Mouse (Mus musculus) right cerebral cortex, postnatal 36 days (tissue): ENCODE data around the gene Cbx6.
A peak's percentile ranks its signal among the peaks of the same experiment; 100 is the strongest.
"Not testable (repeated sequence)": the region's sequence is repeated elsewhere in the genome, so short reads cannot be mapped to it uniquely, and the experiment has no call there.

ENCODE experiments used
- DNase-seq, 2 experiments: peaks; one replicate each; pipeline ENCODE4 v3.0.0; 2022; ENCODE audit warnings: low spot score in 2 of 2, mixed read lengths in 1 of 2

Gene Cbx6

DNA sequence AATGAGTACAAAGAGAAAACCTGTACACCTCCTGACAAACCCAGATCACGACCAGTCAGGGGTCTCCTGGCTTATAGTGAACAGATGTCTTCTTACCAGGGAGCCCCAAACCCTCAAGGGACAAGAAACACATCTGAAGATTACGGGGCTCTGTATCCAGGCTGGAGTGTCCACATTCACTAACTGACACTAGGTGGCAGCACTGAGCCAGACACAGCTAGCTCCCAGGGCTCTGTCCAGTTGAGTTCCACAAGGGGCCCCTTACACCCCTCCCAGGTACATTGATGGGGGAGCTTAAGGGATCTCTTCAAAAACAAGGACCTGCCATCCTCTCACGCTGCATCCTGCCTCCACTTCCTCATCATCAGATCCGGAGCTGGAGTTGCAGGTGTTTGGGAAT is 4.1 kb downstream of the Cbx6 start:
- DNase-seq: peak in 1 of 2 experiments; percentile 65

DNA sequence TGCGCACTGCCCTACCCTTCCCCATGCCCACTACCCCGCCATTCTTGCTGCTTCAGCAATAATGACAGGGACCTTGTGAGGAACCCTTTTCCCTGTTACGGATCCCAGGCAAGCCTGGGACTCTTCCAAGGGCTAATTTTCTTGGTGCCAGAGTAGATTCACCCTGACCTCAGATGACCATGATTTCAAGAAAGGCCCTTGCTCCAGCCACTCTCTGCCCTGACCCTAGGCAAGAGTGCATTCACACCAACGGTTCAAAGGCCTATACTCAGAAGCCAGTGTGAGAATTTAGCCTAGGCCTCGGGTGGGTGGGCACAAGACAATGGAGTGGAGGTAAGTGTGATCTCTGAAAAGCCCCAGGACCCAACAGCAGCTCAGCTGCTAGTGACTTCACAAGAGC is 5.1 kb downstream of the Cbx6 start:
- no peak for DNase-seq

DNA sequence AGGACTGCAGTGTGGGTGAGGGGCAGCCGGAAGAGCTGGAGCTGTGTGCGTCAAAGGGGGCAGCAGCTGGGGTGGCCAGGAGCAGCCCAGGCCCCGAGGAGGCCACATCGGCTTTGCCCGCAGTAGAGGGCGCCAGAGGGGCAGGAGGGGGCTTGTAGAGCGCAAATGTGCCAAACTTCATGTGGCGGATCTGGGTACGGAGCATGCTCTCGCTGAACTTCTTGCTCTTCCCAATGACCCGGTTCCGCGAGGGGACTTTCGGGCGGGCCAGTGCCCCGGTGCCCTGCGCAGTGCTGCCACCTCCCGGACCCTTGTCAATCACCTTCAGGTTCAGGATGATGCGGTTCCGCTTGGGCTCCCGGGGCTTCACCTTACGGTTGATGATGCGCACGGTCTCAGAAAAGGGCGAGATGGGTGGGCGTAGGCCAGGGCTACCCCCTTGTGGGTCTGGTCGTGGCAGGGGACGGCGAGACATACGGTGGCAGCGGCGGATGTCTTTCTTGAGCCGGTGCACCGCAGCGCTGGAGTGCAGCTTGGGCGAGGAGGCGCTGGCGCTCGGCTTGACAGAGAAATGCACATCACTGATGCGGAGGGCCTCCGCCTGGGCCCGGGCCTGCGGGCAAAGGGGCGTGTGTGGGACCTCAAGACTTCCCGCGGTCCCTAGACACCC is 6.0 kb downstream of the Cbx6 start:
- DNase-seq: no peak

DNA sequence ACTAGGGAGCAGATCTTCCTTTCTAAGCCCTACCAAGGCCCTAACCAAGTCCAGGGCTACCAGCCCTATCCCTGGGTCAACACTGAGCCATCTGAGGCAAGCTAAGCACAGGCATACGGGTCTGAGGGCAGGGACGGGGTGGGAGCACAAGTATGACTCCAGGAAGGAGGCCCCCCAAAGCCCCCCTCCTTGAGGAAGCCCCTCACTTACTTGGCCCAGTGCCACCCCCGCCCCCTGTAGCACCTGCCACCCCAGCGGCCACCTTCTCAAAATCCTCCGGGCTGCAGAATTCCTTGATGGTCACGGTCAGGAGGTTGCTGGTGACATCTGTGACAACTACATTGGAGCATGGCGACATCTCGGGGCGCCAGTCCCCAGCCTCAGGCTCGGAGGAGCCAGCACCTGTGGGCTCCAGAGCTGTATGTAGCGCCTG is 6.7 kb downstream of the Cbx6 start:
- DNase-seq: no peak

DNA sequence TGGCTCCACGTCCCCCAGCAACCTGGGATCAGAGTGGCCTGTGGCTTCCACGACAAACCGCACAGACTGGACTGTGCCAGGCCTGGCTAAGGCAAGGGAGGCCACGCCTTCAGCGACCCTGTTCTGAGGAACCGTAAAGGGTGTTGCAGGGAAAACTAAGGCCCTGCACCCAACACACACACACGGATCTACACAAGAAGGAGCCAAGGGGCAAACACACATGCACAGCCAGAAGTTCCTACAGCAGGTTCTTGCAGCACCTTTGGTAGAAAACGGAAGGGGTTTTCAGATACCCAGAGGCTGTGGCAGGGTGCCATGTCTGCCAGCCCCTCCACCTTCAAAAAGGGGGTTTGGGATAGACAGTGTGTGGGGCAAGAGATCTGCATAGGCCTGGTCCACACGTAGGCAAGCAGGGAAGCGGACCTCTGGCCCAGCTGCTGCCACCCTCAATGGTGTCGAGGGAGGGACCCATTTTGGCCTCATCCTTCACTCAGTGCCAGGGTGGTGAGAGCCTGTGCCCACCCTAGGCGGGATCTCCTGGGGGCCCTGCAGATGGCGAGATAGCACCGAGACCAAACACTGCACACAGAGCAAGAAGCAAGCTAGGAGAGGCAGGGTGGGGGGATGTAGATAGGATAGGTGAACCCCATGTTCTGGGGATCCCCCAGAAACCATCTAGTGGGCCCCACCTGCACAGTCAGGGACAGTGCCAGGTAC is 7.3 kb downstream of the Cbx6 start:
- no peak for DNase-seq

DNA sequence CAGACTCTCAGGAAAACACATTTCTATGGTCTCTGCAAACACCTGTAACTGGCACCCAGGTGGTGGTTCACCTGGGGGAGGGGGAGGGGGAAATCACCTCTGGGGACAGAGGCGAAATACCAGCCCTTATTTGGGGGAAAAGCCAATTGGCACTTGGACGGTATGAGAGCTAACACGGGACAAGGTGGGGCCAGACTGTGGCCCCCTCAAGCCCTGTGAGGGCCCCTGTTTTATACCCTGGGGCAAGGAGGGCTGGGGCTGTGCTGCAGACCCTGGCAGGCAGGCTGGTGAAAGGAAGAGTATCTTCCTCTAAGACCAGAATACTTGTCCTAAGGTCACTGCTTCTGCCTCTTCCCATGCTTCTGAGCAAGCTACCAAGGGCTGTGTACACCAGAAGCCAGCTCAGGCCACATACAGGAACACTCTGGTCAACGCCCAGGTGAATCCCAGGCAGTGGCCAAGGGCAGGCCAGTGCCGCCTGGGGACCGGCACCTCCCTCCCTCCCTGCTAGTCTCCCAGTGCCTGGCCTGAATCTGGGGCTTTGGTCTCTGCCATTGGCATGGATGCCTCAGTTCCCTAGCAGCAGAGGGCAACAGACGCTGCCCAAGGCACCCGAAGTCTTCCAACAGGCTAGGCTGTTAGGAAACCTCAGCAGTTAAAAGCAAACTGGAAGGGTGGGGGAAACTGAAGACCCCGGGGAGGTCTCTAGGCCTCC is 8.1 kb downstream of the Cbx6 start:
- DNase-seq: no peak

DNA sequence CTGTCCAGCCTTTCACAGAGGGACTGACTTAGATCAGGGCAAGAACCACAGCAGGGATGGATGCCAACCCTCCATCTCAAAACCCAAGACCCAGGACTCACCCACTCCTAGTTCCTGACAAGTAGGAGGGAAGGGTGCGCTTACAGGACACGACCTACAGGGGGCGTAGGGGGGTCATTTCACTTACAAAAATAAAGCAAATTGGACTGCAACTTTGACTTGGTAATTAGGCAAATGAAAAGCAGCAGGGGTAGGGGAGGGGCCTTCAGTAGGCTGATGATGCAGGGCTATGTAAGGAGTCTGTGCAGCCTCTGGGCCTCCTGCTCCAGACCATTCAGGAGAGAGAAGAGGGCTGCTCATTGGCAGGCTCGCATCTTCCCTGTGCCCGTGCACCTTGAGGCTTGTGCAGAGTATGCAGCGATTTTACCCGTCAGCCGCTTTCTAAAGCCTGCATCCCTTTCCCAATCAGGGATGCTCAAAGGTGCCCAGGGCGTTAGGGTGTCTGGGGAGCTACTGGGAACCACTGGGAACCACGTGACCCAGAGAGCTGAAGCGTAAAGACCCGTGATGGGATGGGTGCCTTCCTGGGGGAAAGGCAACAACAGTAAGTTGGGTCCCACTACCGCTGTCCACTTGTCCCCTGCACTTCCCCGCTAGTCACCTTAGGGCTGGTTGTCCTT is 9.2 kb downstream of the Cbx6 start:
- DNase-seq: no peak

DNA sequence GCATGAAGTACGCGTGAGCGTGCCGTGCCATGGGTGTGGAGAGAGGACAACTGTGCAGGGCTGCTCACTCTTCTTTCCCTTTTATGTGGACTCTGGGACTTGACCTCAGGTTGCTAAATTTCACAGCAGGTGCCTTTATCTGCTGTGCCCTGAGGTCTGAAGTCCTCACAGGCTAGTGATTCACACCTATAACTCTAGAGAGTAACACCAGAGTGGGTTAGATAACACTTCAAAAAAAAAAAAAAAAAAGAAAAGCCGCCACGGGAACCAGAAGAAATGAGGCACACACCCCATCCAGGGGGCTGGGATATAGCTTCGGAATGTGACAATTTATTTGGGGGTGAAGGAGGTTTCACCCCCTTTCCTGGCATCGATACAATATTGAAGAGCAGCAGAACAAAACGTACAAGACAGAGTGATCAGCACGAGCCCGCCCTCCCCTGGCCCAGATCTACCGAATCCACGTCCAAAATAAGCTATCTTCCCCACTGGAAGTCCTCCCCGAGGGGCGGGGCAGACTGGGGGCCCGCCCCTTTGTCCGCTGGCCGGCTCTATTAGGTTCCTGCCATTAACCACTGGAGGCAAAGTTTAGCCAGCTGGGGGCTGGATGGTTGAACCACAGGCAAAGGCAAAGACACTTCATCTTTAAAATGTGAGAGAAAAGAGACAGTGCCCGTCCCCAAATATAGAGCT is 10.8 kb downstream of the Cbx6 start:
- no peak for DNase-seq

DNA sequence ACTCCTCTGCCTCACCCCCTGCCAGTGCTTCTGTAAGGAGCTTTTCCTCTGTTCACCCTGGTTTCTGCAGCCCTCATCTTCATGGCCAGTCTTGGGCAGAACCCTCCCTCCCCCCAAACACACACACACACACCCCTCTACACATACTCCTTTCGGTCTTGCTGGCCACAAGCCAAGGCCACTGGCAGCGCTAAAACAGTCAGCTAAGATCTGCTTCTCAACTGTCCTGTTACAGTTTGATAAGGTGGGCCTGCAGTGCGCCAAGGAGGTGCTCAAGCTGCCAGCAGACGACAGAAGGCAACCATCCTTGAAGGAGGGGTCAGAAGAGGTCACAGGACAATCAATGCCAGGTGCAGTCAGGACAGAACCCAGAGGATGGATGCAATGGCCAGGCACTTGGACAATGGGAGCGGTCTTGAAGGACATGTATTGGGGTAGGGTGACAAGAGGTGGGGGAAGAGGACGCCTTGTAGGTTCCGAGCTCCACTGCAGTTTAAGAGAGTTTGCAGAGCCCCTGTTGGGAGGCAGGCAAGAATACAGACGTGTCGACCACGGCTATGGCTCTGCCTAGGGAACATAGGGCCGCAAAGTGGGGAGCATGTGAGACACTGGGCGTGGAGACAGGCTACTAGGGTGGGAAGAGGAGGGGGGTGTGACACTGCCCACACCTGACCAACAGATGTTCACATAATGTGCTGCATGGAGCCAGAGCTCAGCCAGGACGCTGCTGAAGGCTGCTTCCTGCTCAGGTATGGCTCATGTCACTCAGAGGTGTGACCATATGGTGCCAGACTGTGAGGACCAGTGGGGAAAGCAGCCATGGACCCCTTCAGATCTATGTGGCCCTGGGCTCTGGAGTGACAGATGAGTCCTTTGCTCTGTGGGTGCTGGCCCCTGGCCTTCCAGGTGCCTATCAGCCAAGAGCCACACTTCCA is 12.0 kb downstream of the Cbx6 start:
- DNase-seq: no peak

DNA sequence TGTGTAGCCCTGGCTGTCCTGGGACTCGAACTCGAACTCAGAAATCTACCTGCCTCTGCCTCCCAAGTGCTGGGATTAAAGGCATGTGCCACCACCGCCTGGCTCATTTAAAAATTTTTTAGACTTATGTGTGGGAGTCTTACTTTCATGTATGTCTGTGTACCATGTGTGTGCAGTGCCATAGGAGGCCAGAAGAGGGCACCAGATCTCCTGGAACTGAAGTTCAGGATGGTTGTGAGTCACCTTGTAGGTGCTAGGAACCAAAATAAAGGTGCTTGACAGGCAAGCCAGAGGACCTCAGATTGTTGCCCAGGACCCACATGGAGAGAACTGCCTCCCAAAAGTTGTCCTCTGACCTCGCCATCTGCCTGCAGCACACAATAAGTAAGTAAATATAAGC is 16.2 kb downstream of the Cbx6 start:
- DNase-seq: no peak

DNA sequence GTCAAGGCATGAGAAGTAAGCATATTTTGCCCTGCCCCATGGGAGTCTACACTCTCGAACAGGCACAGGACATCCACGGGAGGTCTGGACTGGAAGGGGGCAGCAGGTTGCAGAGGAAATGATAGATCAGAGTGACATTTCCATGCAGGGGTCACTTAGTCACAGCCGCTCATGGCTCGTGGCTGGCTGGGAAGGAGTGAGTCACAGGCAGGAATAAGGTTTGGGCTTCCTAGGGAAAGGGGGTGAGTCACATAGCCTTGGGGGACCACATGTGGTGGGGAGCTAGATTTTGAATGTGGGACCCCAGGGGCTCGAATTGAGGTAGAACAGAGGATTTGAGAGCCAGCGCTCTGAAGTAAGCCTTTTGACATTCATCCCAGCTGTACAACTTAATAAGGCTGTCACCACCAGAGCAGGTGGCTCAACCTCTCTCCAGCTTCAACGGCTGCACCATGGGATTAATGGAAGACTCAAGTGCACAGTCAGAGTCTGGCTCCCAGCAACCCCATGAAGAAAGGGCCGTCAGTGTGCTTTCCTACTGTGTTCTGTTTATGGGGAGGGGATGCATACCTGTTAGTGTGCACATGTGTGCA is 20.7 kb downstream of the Cbx6 start:
- no peak for DNase-seq

DNA sequence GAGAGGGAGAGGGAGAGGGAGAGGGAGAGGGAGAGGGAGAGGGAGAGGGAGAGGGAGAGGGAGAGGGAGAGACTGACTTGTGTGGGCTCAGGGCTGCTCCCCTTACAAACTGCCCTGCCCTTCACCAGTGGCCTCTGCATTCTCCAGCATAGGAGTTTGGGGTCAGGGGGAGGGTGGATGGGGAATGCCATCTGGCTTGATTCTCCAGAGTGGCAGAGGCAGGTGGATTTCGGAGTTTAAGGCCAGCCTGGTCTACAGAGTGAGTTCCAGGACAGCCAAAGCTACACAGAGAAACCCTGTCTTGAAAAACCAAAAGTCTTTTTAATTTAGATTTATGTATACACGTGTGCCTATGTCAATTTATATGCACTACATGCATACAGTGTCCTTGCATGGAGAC is 21.6 kb downstream of the Cbx6 start:
- not testable (repeated sequence) for DNase-seq

DNA sequence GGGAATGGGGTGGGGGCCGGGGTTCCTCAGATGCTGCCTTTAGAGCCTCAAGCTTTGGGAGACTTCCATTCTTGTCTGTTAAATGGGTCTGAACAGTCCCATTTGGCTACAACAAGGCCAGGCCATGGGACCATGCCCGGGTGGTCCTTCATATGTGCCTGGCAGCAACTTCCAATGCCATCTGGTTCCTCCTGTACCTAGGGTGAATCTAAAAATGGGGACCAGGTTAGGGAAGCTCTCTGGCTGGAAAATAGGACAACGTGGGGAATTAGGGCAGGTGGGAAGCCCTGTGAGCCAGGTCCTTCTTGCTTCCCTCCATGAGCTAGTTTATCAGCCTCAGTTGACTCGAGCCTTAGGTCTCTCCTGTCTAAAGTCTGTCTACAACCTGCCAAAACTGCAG is 23.5 kb downstream of the Cbx6 start:
- DNase-seq: no peak

DNA sequence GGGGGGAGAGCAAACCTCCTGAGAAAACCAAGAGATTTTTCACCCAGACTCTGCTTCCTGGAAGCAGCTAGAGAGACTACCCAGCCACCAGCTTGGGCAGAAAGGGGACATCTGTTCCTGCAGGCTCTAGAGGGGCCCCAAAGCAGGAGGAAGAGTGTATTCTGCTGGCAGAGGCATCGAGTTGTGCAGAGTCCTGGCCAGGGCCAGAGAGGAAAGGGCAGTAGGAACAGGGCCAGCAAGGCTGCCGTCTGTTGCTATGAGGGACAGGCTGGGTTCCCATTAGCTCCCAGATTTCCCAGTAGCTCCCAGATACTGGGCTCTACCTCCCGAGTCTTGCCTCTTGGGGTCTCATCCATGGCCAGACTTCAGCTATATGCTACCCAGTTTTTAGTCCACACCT is 24.4 kb downstream of the Cbx6 start:
- DNase-seq: no peak

DNA sequence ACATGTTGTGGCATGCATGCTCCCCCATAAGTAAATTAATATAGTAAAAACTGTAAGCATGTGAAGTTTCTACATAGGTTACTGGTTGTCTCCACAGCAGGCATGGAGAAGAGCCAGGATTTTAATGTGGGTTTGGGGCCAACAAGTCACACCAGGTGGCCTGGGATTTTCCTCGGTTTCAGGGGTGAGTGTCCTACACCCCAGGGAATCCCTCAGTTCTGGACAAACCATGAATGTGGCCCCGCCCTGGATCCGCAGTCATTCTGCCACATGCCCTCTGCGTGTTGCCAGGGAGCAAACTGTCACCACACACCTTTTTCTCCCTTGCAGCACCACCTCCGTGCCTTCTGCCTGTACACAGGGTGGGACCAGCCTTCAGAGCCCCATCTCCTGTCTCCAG is 25.8 kb downstream of the Cbx6 start:
- DNase-seq: no peak

DNA sequence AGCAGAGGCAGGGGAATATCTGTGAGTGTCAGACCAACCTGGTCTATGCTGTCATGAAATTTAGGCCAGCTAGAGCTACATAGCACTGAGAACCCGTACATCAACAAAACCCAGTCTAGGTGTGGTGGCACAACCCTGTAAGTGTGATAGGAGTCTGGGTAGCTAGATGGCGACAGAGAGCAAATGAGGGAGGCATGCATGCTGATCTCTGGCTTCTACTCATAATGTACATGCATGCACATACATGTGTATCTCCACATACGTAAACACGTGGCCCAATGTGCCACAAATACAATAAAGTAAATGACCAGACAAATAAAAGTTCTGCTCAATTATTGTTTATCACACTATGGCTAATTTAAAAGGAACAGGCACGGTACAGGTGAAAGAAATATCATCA is 26.4 kb downstream of the Cbx6 start:
- DNase-seq: no peak

DNA sequence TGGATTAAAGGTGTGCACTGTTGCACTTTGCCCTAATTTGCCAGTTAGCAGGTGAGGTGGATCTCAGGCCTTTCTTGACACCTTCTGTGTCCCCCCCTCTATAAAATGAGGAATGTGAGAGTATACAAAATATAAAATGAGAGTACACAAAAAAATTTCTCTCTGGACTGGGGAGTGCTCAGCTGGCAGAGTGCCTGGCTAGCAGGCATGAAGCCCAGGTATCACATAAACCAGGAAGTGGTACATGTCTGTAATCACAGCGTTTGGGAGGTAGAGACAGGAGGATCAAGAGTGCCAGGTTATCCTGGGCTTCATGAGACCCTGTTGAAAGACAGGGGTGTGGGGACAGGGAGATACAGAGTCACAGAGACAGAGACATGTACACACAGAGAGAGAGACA is 27.4 kb downstream of the Cbx6 start:
- DNase-seq: no peak

DNA sequence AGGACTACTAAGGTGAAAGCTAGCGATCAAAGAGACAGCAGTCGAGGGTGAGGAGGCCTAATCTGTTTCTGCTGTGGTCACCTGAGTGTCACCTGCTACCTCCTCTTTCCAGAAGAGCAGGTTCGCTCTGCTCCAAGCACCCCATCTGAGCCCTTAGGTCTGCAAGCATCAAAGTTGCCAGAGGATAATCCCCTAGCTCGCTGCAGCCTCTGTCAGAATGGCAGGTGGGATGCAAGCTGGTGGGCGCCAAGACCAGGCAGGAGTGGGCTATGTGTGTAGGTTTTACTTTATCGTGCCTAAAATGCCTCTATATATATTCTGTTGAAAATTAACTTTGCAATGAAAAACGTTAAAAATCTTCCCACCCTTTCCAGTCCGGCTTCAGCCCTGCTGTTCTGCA is 29.2 kb downstream of the Cbx6 start:
- no peak for DNase-seq

DNA sequence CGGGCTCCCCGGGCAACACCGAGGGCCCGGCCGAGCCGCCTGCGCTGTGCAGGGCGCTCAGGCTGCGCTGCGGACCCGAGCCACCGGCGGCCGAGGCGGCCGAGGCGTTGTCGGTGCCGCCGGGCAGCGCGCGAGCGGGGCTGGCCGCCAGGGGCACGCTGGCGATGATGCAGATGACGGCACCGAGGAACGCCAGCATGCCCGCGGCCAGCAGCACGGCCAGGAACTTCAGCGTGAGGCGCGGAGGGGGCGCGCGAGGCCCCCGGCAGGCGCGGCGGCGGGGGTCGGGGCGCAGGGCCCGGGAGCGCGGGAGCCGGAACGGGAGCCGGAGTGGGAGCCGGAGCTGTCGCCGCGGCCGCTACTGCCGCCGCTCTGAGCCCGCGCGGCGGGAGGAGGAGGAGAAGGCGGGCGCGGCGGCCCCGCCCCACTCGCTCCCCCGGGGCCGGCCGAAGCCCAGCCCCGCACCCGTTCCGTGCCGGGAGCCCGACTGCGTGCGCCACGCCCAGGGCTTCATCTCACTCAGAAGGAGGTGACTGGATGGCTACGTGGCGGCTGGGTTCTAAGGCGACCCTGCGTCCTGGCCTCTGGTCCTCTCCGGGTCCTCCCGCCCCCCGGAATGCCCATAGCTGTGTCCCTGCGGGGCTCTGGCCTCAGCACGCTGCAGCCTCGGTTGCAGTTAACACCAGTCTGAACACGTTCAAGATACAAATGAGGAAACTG is 30.0 kb downstream of the Cbx6 start, which contains the start of gene Nptxr:
Nptxr (minus strand) TSS at position 415 of the 720 bp plus-strand sequence.
- DNase-seq: peak; percentile 70 to 72
